In the genomic region with DNA sequence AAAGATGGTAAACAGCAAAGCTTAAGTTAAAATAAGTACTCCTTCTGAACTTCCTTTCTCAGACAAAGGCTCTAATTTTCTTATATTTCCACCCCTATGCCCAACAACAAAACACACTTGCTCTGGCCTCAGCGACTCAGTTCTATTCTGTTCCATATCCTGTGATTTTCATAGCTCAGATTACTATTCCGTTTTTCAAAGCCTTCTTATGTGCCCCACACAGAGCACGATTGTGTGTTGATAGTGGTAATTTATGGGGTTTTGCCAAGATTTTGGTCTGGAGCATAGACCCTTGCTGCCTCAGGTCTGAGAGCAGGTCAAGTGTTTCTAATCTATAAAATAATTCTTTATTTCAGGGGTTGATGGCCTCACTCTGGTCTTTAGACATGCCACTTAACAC, we compare ENCODE assay signal across 22 mouse cellular contexts. TPM values are rescaled to one million over a fixed set of nuclear protein-coding genes. Genes with fewer than 3 reads are reported as not detected.
"Had no signal": no experiment of that assay in that cellular context is flagged by ENCODE, and none has a peak within 500 bp of the region (broad histone marks: within the 10 kb centered on the region; RNA-seq: fewer than 3 reads in every experiment).

No protein-coding gene starts in this region.

- H3K36me3 ChIP-seq: liver, embryonic 13.5 days; neural tube, embryonic 12.5 days; neural tube, embryonic 15.5 days had no signal

- H3K4me2 ChIP-seq: liver, embryonic 13.5 days; neural tube, embryonic 12.5 days; neural tube, embryonic 15.5 days had no signal

- H3K4me1 ChIP-seq: liver, embryonic 13.5 days; neural tube, embryonic 12.5 days; neural tube, embryonic 15.5 days had no signal

- DNase-seq: kidney, postnatal 25 days; layer of hippocampus, adult 9-11 months; liver, embryonic 13.5 days; lung, adult 2 months; lung, postnatal 14 days; lung, postnatal 4 days; midbrain, embryonic 14.5 days; right cerebral cortex, adult 18-20 months; right cerebral cortex, postnatal 14 days; right cerebral cortex, postnatal 4 days; thymus, adult 2 months; thymus, postnatal 14 days; thymus, postnatal 4 days had no signal

- H3K27me3 ChIP-seq: liver, embryonic 13.5 days; neural tube, embryonic 12.5 days; neural tube, embryonic 15.5 days had no signal

- H3K27ac ChIP-seq: kidney, postnatal 0 days; layer of hippocampus, adult 2 months; liver, embryonic 13.5 days; neural tube, embryonic 12.5 days; neural tube, embryonic 15.5 days; stomach, postnatal 0 days had no signal

- H3K9me3 ChIP-seq: liver, embryonic 13.5 days; neural tube, embryonic 12.5 days; neural tube, embryonic 15.5 days had no signal

- H3K4me3 ChIP-seq: layer of hippocampus, adult 2 months; liver, embryonic 13.5 days; neural tube, embryonic 12.5 days; neural tube, embryonic 15.5 days had no signal

- H3K9ac ChIP-seq: liver, embryonic 13.5 days; neural tube, embryonic 12.5 days; neural tube, embryonic 15.5 days had no signal

RNA-seq across cellular contexts. Expression of a gene that starts 30.4 kb away (rescaled TPM):
- total RNA-seq: liver, adult 2 months; megakaryocyte progenitor cell, adult 5-6 weeks; megakaryocyte-erythroid progenitor cell, adult 5-6 weeks had no signal
- polyA plus RNA-seq: kidney, postnatal 0 days; liver, embryonic 16.5 days had no signal
